Mouse (Mus musculus) frontal cortex, postnatal 14 days (tissue): ENCODE results near the gene Tekt1.
"Not testable (repeated sequence)": the region's sequence is repeated elsewhere in the genome, so short reads cannot be mapped to it uniquely, and the experiment has no call there.

ENCODE experiments used
- DNase-seq, 2 experiments: peaks; one replicate each; pipeline ENCODE4 v3.0.0; 2022; ENCODE audit warnings: low spot score in 2 of 2

Tekt1 gene

GRCm38 (mm10) chr11:72389407-72390142, 27.3 kb upstream of the Tekt1 start:
- DNase-seq = no peak

- no peak for DNase-seq
Measured at GRCm38 (mm10) chr11:72388113-72388529, 25.9 kb upstream of the Tekt1 start.

GRCm38 (mm10) chr11:72379351-72379750, 17.1 kb upstream of the Tekt1 start:
- no peak for DNase-seq

GRCm38 (mm10) chr11:72378222-72378621, 16.0 kb upstream of the Tekt1 start:
- DNase-seq = no peak

- no peak for DNase-seq
Measured at GRCm38 (mm10) chr11:72376562-72376961, 14.3 kb upstream of the Tekt1 start.

GRCm38 (mm10) chr11:72369904-72370672, 7.8 kb upstream of the Tekt1 start:
- DNase-seq = no peak

- no peak for DNase-seq
Measured at GRCm38 (mm10) chr11:72367934-72368674, 5.9 kb upstream of the Tekt1 start.

GRCm38 (mm10) chr11:72366126-72366525, 3.9 kb upstream of the Tekt1 start:
- no peak for DNase-seq

GRCm38 (mm10) chr11:72364526-72364925, 2.3 kb upstream of the Tekt1 start:
- DNase-seq = no peak

- no peak for DNase-seq
Measured at GRCm38 (mm10) chr11:72363523-72364240, 1.4 kb upstream of the Tekt1 start.

GRCm38 (mm10) chr11:72361385-72362346, 576 bp downstream of the Tekt1 start:
- peak; percentile 47 to 62 for DNase-seq

GRCm38 (mm10) chr11:72354971-72355728, 7.1 kb downstream of the Tekt1 start:
- DNase-seq = peak in 1 of 2 experiments; percentile 36

- DNase-seq = no peak
Measured at GRCm38 (mm10) chr11:72353186-72353585, 9.1 kb downstream of the Tekt1 start.

GRCm38 (mm10) chr11:72352272-72352671, 10.0 kb downstream of the Tekt1 start:
- no peak for DNase-seq

GRCm38 (mm10) chr11:72349652-72350051, 12.6 kb downstream of the Tekt1 start:
- DNase-seq = no peak

- DNase-seq = no peak
Measured at GRCm38 (mm10) chr11:72349016-72349415, 13.2 kb downstream of the Tekt1 start.

GRCm38 (mm10) chr11:72348563-72348962, 13.7 kb downstream of the Tekt1 start:
- DNase-seq = no peak

- no peak for DNase-seq
Measured at GRCm38 (mm10) chr11:72344486-72344885, 17.8 kb downstream of the Tekt1 start.

GRCm38 (mm10) chr11:72343904-72344303, 18.3 kb downstream of the Tekt1 start:
- DNase-seq = peak in 1 of 2 experiments; percentile 45

- DNase-seq = not testable (repeated sequence)
Measured at GRCm38 (mm10) chr11:72343238-72343625, 19.0 kb downstream of the Tekt1 start.
